In the genomic region with DNA sequence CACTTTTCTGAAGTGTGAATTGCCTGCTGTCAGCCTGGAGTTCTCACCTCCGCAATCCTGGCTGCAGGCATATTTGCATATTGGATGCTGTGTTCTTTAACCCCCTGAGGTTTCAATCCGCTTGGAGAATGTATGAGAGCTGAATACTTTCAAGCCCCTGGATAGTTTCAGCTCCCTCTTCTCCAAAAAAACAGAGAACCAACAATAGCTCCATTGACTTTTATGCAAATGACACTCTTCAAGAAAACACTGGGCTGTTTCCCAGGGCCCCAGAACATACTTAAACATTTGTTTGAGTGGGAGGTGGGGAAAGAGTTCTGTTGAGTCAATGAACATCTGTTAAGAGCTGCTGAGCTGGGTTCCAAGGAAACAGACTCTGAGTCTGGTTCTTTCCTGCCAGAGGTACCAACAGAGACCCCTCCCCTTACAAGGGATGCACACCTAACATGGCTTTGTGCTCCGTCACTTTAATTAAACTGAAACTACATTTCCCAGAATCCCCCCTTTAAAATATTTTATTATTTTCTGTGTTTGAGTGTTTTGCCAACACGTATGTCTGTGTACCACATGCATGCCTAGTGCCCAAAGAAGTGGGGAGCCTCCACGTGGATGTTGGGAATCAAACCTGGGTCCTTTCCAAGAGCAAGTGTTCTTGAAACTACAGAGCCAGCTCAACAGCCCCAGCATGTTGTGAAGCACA, we compare ENCODE assay signal across 10 mouse cellular contexts. TPM values are rescaled to one million over a fixed set of nuclear protein-coding genes. Genes with fewer than 3 reads are reported as not detected.
DNase-seq lines count a peak whose midpoint lies in the region; ATAC-seq and TF ChIP-seq lines count a peak whose summit lies in the region.
"Had no signal": no experiment of that assay in that cellular context is flagged by ENCODE, and none has a peak within 500 bp of the region (broad histone marks: within the 10 kb centered on the region; RNA-seq: fewer than 3 reads in every experiment).

No protein-coding gene starts in this region.

- no peaks in the 10 kb centered on the region for H3K9me3 ChIP-seq in forebrain, embryonic 15.5 days
- no peaks in the 10 kb centered on the region for H3K9me3 ChIP-seq in kidney, embryonic 15.5 days (replicated peaks)
- H3K9me3 ChIP-seq: stomach, embryonic 15.5 days had no signal

- 0 out of 2 replicates have a peak overlapping the region, but pooled peaks have one; percentile 3 for H3K4me2 ChIP-seq in forebrain, embryonic 15.5 days (replicated peaks)
- H3K4me2 ChIP-seq in kidney, embryonic 15.5 days, result no peak overlapping the region
- H3K4me2 ChIP-seq: stomach, embryonic 15.5 days had no signal

- no peaks in the 10 kb centered on the region for H3K27me3 ChIP-seq in forebrain, embryonic 15.5 days
- H3K27me3 ChIP-seq in kidney, embryonic 15.5 days, result no peaks in the 10 kb centered on the region
- H3K27me3 ChIP-seq: stomach, embryonic 15.5 days had no signal

- peak overlapping the region; percentile 71 for H3K27ac ChIP-seq in forebrain, embryonic 15.5 days (replicated peaks)
- H3K27ac ChIP-seq in olfactory bulb, adult 2 months (ENCODE audit: insufficient read depth, low read depth, low read length), result peak overlapping the region; percentile 36; the same call in 1 of the 2 replicates
- H3K27ac ChIP-seq in kidney, embryonic 15.5 days, result no peak overlapping the region
- H3K27ac ChIP-seq: kidney, postnatal 0 days; stomach, embryonic 15.5 days had no signal

- peaks cover 34% of the 10 kb centered on the region for H3K4me1 ChIP-seq in forebrain, embryonic 15.5 days
- peaks cover 3% of the 10 kb centered on the region; the same call in 1 of the 2 replicates for H3K4me1 ChIP-seq in olfactory bulb, adult 2 months (ENCODE audit: control insufficient read depth, insufficient read depth, low read length)
- 0 out of 2 replicates have a peak, but pooled peaks cover 4% of the 10 kb centered on the region for H3K4me1 ChIP-seq in kidney, embryonic 15.5 days

- TF ChIP-seq CTCF in olfactory bulb, adult 2 months (IDR thresholded peaks at IDR 0.05; ENCODE audit: insufficient read depth, low read depth, low read length), result no peak

- H3K36me3 ChIP-seq in forebrain, embryonic 15.5 days, result no peaks in the 10 kb centered on the region
- no peaks in the 10 kb centered on the region for H3K36me3 ChIP-seq in kidney, embryonic 15.5 days
- H3K36me3 ChIP-seq: stomach, embryonic 15.5 days had no signal

- ATAC-seq in forebrain, embryonic 15.5 days (replicated peaks), result peak; percentile 86
- ATAC-seq in kidney, embryonic 15.5 days (replicated peaks; ENCODE audit: low FRiP score), result no peak

- no peak overlapping the region for H3K9ac ChIP-seq in forebrain, embryonic 15.5 days (replicated peaks)
- H3K9ac ChIP-seq in kidney, embryonic 15.5 days, result no peak overlapping the region
- H3K9ac ChIP-seq: stomach, embryonic 15.5 days had no signal

- peak; percentile 13 for DNase-seq in lung, postnatal 10 days
- no peak for DNase-seq in lung, postnatal 14 days
- peak; percentile 60 for DNase-seq in left cerebral cortex, adult 11 months (ENCODE audit: low spot score)
- no peak for DNase-seq in kidney, adult 18-20 months
- DNase-seq in urinary bladder, postnatal 10 days (ENCODE audit: low spot score), result no peak

- no peak overlapping the region for H3K4me3 ChIP-seq in forebrain, embryonic 15.5 days
- H3K4me3 ChIP-seq in olfactory bulb, adult 2 months (ENCODE audit: insufficient read depth, low read depth, low read length), result no peak overlapping the region
- H3K4me3 ChIP-seq in kidney, embryonic 15.5 days (replicated peaks), result no peak overlapping the region
- H3K4me3 ChIP-seq: stomach, embryonic 15.5 days had no signal

- no peak for TF ChIP-seq POLR2A in olfactory bulb, adult 2 months (IDR thresholded peaks at IDR 0.05; ENCODE audit: insufficient read depth, low read depth, low read length)

- 6% methylated on average over 5 of the region's 5 CpGs for WGBS in forebrain, embryonic 15.5 days
- 27% methylated on average over 5 of the region's 5 CpGs for WGBS in olfactory bulb, adult 2 months
- WGBS in kidney, embryonic 15.5 days, result 55% methylated on average over 5 of the region's 5 CpGs

RNA-seq across cellular contexts. Expression of a gene that starts 5.9 kb away (rescaled TPM):
- polyA plus RNA-seq in forebrain, embryonic 15.5 days (2015; fragmentation: Nextera tagmentation; extraction: Ambion mirVana), result 66.8 and 69.5 TPM in 2 replicates
- polyA plus RNA-seq in olfactory bulb, adult 2 months (2012; ENCODE audit: insufficient read depth, insufficient read length, low replicate concordance, missing spikeins), result not detected in 2 replicates
- 56.0 and 56.8 TPM in 2 replicates for polyA plus RNA-seq in kidney, embryonic 15.5 days (2015; fragmentation: Nextera tagmentation; extraction: Ambion mirVana)

RNA-seq across cellular contexts. Expression of a gene that starts 6.1 kb away (rescaled TPM):
- polyA plus RNA-seq in forebrain, embryonic 15.5 days (2015; fragmentation: Nextera tagmentation; extraction: Ambion mirVana), result 5.1 and 5.5 TPM in 2 replicates
- polyA plus RNA-seq in olfactory bulb, adult 2 months (2012; ENCODE audit: insufficient read depth, insufficient read length, low replicate concordance, missing spikeins), result not detected in 2 replicates
- 7.9 and 8.7 TPM in 2 replicates for polyA plus RNA-seq in kidney, embryonic 15.5 days (2015; fragmentation: Nextera tagmentation; extraction: Ambion mirVana)

RNA-seq across cellular contexts. Expression of a gene that starts 32.0 kb away (rescaled TPM):
- 2.8 and 3.1 TPM in 2 replicates for polyA plus RNA-seq in forebrain, embryonic 15.5 days (2015; fragmentation: Nextera tagmentation; extraction: Ambion mirVana)
- polyA plus RNA-seq in olfactory bulb, adult 2 months (2012; ENCODE audit: insufficient read depth, insufficient read length, low replicate concordance, missing spikeins), result not detected in 2 replicates
- 7.4 and 9.0 TPM in 2 replicates for polyA plus RNA-seq in kidney, embryonic 15.5 days (2015; fragmentation: Nextera tagmentation; extraction: Ambion mirVana)

RNA-seq across cellular contexts. Expression of a gene that starts 46.3 kb away (rescaled TPM):
- polyA plus RNA-seq in forebrain, embryonic 15.5 days (2015; fragmentation: Nextera tagmentation; extraction: Ambion mirVana), result 9.4 and 15.7 TPM in 2 replicates
- polyA plus RNA-seq in olfactory bulb, adult 2 months (2012; ENCODE audit: insufficient read depth, insufficient read length, low replicate concordance, missing spikeins), result not detected in 2 replicates
- polyA plus RNA-seq in kidney, embryonic 15.5 days (2015; fragmentation: Nextera tagmentation; extraction: Ambion mirVana), result 0.55 TPM in 1 of 2 replicates, not detected in the other

Comparison
In these comparisons a context has a peak if more than half of its experiments do, and no peak if none do; other contexts are left out.
1. DNase-seq: peak in lung, postnatal 10 days (single experiment) and left cerebral cortex, adult 11 months (single experiment); none in lung, postnatal 14 days (single experiment), kidney, adult 18-20 months (single experiment) and urinary bladder, postnatal 10 days (single experiment).
2. RNA of a gene that starts 5.9 kb away (polyA plus RNA-seq): 66.8 to 69.5 TPM in forebrain, embryonic 15.5 days and 56.0 to 56.8 TPM in kidney, embryonic 15.5 days; not detected in olfactory bulb, adult 2 months; every median in the first group is over 10 times any median in the second.